27 mouse cellular contexts compared by ENCODE assay signal in genomic region chr10:60724496-60724895, GRCm38 (mm10). TPM values are rescaled to one million over a fixed set of nuclear protein-coding genes. Genes with fewer than 3 reads are reported as not detected.
"Had no signal": no experiment of that assay in that cellular context is flagged by ENCODE, and none has a peak within 500 bp of the region (broad histone marks: within the 10 kb centered on the region; RNA-seq: fewer than 3 reads in every experiment).

No protein-coding gene starts in this region.

- H3K27me3 ChIP-seq: heart, embryonic 15.5 days; hindbrain, embryonic 13.5 days; hindbrain, embryonic 15.5 days; kidney, embryonic 15.5 days; limb, embryonic 13.5 days; limb, embryonic 15.5 days; liver, embryonic 12.5 days had no signal

- H3K36me3 ChIP-seq: heart, embryonic 15.5 days; hindbrain, embryonic 15.5 days had no signal

- H3K27ac ChIP-seq: heart, adult 2 months; heart, embryonic 13.5 days; heart, embryonic 15.5 days; hindbrain, embryonic 13.5 days; hindbrain, embryonic 15.5 days; hindbrain, postnatal 0 days; kidney, embryonic 15.5 days; kidney, postnatal 0 days; limb, embryonic 13.5 days; limb, embryonic 15.5 days; liver, embryonic 12.5 days had no signal

- H3K9ac ChIP-seq: heart, embryonic 13.5 days; heart, embryonic 15.5 days; hindbrain, embryonic 13.5 days; hindbrain, embryonic 15.5 days; kidney, embryonic 15.5 days; limb, embryonic 13.5 days; limb, embryonic 15.5 days; liver, embryonic 12.5 days had no signal

- H3K9me3 ChIP-seq: heart, embryonic 13.5 days; heart, embryonic 15.5 days; hindbrain, embryonic 13.5 days; hindbrain, embryonic 15.5 days; kidney, embryonic 15.5 days; limb, embryonic 13.5 days; limb, embryonic 15.5 days; liver, embryonic 12.5 days had no signal

- H3K4me1 ChIP-seq: heart, embryonic 15.5 days; kidney, embryonic 15.5 days had no signal

- H3K4me3 ChIP-seq: heart, adult 2 months; heart, embryonic 13.5 days; heart, embryonic 15.5 days; hindbrain, embryonic 13.5 days; hindbrain, embryonic 15.5 days; kidney, embryonic 15.5 days; limb, embryonic 13.5 days; limb, embryonic 15.5 days; liver, embryonic 12.5 days had no signal

- ATAC-seq: hindbrain, postnatal 0 days; intestine, embryonic 16.5 days; liver, embryonic 12.5 days had no signal

- H3K4me2 ChIP-seq: heart, embryonic 11.5 days; heart, embryonic 13.5 days; heart, embryonic 15.5 days; hindbrain, embryonic 13.5 days; hindbrain, embryonic 15.5 days; kidney, embryonic 15.5 days; limb, embryonic 13.5 days; limb, embryonic 15.5 days; liver, embryonic 12.5 days had no signal

- DNase-seq: gastrocnemius, postnatal 14 days; gastrocnemius, postnatal 36 days; heart, adult 11 months; heart, adult 2 months; heart, postnatal 14 days; heart, postnatal 36 days; kidney, adult 11 months; kidney, adult 2 months; kidney, adult 9 months; kidney, postnatal 14 days; kidney, postnatal 36 days; layer of hippocampus, adult 9-11 months; layer of hippocampus, postnatal 36 days; left cerebral cortex, postnatal 4 days had no signal

RNA-seq across cellular contexts. Expression of gene Cdh23, which starts 28.2 kb away (rescaled TPM):
- polyA plus RNA-seq: liver, adult 2 months had no signal
